Mouse (Mus musculus) retina, embryonic 14.5 days (tissue): ENCODE data around the gene Gm29423.
"Not testable (repeated sequence)": the region's sequence is repeated elsewhere in the genome, so short reads cannot be mapped to it uniquely, and the experiment has no call there.

Source experiments
- DNase-seq: peaks from one replicate; pipeline ENCODE4 v3.0.0-alpha.2; 2015; ENCODE audit warnings: low spot score

Gm29423 gene

GRCm38 (mm10) chrY:70303187-70303586 lies at the start of gene Gm29423, which contains the start of gene Gm29644:
TSS of gene Gm29423 (minus strand) at chrY:70303287.
TSS of gene Gm29644 (minus strand) at chrY:70303343.
- not testable (repeated sequence) for DNase-seq

- not testable (repeated sequence) for DNase-seq
Measured at GRCm38 (mm10) chrY:70273542-70273941, 29.5 kb downstream of the Gm29423 start, which contains the start of gene Gm21118. TSS of gene Gm21118 (minus strand) at chrY:70273642.
